Mouse (Mus musculus) Patski (cell line): ENCODE measurements at regions not wholly inside any gene's neighbourhood (a gene's known extent, or its start where the extent isn't known, plus 50 kb on each side); places are given as distances from the start of the nearest gene placed in this dataset.

Experiments used
- ATAC-seq: fragments of 100-300 bp; one replicate; pipeline ENCODE4 v1.8.0; 2021
- CTCF ChIA-PET: fragments of 350-600 bp; sonication (Branson Sonifier 250); formaldehyde crosslinking; loops from one replicate; lab custom pipeline; 2022; ENCODE audit warnings: inconsistent platforms; lab: Charles Lee
- POLR2A ChIA-PET: fragments of 350-600 bp; sonication (Branson Sonifier 250); formaldehyde crosslinking; loops from one replicate; lab custom pipeline; 2022; ENCODE audit warnings: antibody characterized with exemption, inconsistent platforms; lab: Charles Lee
- DNase-seq: peaks from one replicate; pipeline ENCODE4 v3.0.0-alpha.2; 2011; ENCODE audit warnings: low read depth, low spot score
- H3K27me3 ChIP-seq: fragments of 371-371 bp; one replicate; pipeline ENCODE4 v1.5.1; 2021
- CTCF ChIP-seq: fragments of 100-300 bp; IDR thresholded peaks from one replicate; pipeline ENCODE4 v1.5.1; 2021
- in situ Hi-C: fragments of 300-500 bp; cut with MboI; formaldehyde crosslinking; loops from 3 replicates; pipeline ENCODE4 v1.11.1; 2018; ENCODE audit warnings: low pct_unique_long_range_greater_than_20kb, mixed read lengths

DNA sequence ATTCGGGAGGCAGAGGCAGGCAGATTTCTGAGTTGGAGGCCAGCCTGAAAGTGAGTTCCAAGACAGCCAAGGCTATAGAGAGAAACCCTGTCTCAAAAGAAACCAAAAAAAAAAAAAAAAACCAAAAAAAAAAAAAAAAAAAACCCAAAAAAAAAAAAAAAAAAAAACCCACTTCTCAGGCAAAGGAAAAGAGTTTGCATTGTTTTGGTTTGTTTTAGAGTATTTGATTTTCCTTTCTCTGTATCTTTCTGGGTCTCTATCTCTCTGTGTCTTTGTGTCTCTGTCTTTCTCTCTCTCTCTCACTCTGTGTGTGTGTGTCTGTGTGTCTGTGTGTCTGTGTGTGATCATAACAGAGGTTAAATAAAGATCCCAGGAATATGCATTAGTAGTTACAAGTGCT lies 95.7 kb upstream of the AI593442 start:
- DNase-seq (no peak), ATAC-seq (no peak)
- H3K27me3 ChIP-seq: no peaks in the 10 kb centered on the region
- POLR2A ChIA-PET: no interaction called here
- in situ Hi-C loops: no loop called here
- CTCF ChIA-PET: no interaction called here
- TF ChIP-seq CTCF: no peak

DNA sequence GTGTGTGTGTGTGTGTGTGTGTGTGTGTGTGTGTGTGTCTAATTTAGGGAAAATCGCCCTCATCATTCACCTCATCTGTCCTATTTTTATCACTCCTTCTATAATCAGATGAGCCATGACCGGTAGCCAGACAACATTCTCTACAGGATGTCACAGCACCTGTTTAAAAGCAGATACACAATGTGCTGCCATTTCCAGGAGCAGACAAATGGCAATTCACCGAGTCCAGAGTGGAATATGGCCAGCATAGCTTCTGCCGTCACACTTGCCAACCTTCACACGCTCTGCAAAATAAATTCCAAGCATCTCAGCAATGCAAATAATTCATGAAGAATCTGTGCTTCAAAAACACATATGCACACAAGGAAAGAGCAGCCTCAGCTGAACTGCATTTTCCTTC lies 88.5 kb upstream of the AI593442 start:
- ChIA-PET POLR2A (no interaction called here), CTCF (interaction anchor here (1.1 kb wide), 1 partner anchor 17 kb away, joined by 3 read pairs; no protein-coding TSS in a partner anchor)
- H3K27me3 ChIP-seq: no peaks in the 10 kb centered on the region
- no peak for DNase-seq
- ATAC-seq: no peak
- TF ChIP-seq CTCF: no peak
- in situ Hi-C loops: no loop called here

DNA sequence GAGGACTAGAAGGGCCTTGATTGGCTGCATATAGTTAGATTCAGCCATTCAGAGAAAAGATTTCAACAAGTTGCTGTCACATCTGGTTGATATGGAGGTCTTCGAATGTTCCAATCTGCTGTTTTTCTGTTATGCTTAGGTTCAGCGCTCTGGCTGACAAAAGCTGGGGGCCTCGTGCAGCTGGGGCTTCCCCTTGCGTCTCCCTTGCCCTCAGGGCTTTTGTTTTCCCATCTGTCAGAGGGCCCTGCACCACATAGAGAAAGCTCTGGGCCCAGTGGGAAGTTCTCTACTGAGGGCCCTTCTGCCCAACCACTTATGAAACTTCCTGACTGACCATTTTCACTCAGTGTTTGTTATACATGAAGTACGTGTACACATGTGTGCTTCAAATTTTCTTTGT lies 86.2 kb upstream of the AI593442 start:
- in situ Hi-C loops: no loop called here
- ATAC-seq: no peak
- TF ChIP-seq CTCF: no peak
- POLR2A ChIA-PET: no interaction called here
- no peaks in the 10 kb centered on the region for H3K27me3 ChIP-seq
- DNase-seq: no peak
- CTCF ChIA-PET: no interaction called here

GRCm38 (mm10) chr9:52762836-52763235 lies 83.3 kb upstream of the AI593442 start:
- H3K27me3 ChIP-seq: no peaks in the 10 kb centered on the region
- ChIA-PET POLR2A (no interaction called here), CTCF (no interaction called here)
- in situ Hi-C loops: no loop called here
- TF ChIP-seq CTCF: no peak
- DNase-seq (no peak), ATAC-seq (no peak)

DNA sequence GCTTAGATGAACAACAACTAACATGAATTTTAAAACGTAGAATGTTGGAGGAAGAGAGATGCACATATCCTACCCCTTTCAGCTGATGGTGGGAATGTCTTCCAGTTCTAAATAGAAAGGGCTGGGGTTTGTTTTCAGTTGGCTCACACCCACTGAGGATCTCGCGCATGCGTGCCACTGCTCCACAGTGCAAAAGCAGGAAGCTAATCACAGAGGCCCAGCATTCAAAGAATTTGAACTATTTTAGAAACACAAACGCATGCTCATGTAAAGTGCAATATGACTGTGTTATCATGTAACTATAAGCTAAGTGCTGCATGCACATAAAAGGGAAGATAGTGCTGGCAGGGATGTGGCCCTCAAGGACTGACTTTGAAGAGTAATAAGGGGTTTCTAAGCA lies 81.7 kb upstream of the AI593442 start:
- in situ Hi-C loops: no loop called here
- ChIA-PET CTCF (no interaction called here), POLR2A (no interaction called here)
- no peaks in the 10 kb centered on the region for H3K27me3 ChIP-seq
- no peak for DNase-seq
- ATAC-seq: no peak
- no peak for TF ChIP-seq CTCF

GRCm38 (mm10) chr9:52748366-52748765 lies 68.8 kb upstream of the AI593442 start:
- H3K27me3 ChIP-seq: no peaks in the 10 kb centered on the region
- ATAC-seq (no peak), DNase-seq (no peak)
- in situ Hi-C loops: no loop called here
- CTCF ChIA-PET: no interaction called here
- POLR2A ChIA-PET: no interaction called here
- no peak for TF ChIP-seq CTCF

DNA sequence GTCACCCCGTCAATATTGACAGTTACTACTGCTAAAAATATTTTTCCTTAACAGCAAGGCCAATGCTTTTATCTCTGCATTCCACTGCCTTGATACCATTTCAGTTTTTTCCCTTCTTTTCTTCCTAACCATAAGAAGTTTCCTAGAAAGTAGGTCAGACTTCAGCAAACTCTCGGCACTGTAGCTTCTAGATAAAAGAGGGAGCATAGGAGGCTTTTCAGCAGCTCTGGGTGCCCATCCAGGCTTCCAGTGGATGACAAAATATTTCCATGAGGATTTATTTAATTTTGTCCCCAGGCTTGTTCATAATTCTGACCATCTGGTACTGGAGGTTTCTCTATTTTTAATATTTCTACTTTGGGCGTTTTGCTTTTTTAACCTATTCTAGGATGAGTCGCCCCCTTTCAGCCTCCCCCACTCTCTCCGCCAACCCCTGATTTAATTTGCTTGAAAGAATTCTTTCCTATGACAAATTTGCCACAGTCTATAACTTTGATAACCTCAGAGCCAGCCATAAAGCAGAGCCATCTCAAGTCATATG lies 59.0 kb upstream of the AI593442 start:
- ChIA-PET POLR2A (no interaction called here), CTCF (no interaction called here)
- in situ Hi-C loops: no loop called here
- DNase-seq: no peak
- no peak for ATAC-seq
- peaks cover 3% of the 10 kb centered on the region for H3K27me3 ChIP-seq
- TF ChIP-seq CTCF: no peak
